Mouse (Mus musculus) small intestine, adult 2 months (tissue): ENCODE data around the gene Slc16a12.

Source experiments
- CTCF ChIP-seq: fragments of 200-500 bp; IDR thresholded peaks from 2 replicates; pipeline ENCODE4 v1.5.1; 2012; ENCODE audit warnings: low read depth, mild to moderate bottlenecking, control low read depth, inconsistent platforms, low read length, moderate library complexity, mixed read lengths; ENCODE audit not compliant: insufficient replicate concordance, insufficient read length; ENCODE audit errors: extremely low read depth
- POLR2A ChIP-seq: fragments of 200-500 bp; IDR thresholded peaks from 2 replicates; pipeline ENCODE4 v1.6.1; 2012; ENCODE audit warnings: low read depth, mild to moderate bottlenecking, control low read depth, inconsistent platforms, low read length, moderate library complexity

DNA sequence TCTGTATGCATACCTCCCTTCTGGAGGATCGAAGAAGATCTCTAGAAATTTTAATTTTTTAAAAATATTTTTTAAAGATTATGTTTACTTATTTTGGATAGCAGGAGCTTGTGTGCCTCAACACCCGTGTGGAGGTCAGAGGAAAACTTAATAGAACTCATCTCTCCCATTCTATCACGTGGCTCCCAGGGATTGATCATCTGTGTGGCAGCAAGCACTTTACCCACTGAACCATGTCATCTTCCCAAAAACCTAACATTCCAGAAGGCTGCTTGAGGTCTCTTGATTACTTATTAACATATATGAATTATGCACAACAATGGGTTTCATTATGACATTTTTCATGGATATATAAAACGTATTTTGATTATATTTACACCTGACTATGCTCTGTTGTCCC lies 49.3 kb upstream of the Slc16a12 start:
- TF ChIP-seq CTCF (no peak), POLR2A (no peak)
